Mouse (Mus musculus) ES-E14 (cell line): ENCODE measurements around the gene Nebl.

Experiments
- CHD2 ChIP-seq: IDR thresholded peaks from 2 replicates; pipeline ENCODE4 v1.6.1; 2014; ENCODE audit warnings: mild to moderate bottlenecking, low read depth, low read length, inconsistent platforms
- HCFC1 ChIP-seq: IDR thresholded peaks from 2 replicates; pipeline ENCODE4 v1.6.1; 2012; ENCODE audit warnings: low read length, inconsistent platforms, borderline replicate concordance; ENCODE audit not compliant: insufficient read depth
- ZC3H11A ChIP-seq: IDR thresholded peaks from 2 replicates; pipeline ENCODE4 v1.6.1; 2012; ENCODE audit warnings: low read depth, mild to moderate bottlenecking, inconsistent platforms, low read length, borderline replicate concordance

- TF ChIP-seq CHD2: no peak
- no peak for TF ChIP-seq ZC3H11A
- no peak for TF ChIP-seq HCFC1
Observed at GRCm38 (mm10) chr2:17698161-17699087, 32.8 kb downstream of the Nebl start.
